Mouse (Mus musculus) limb, embryonic 12.5 days (tissue): ENCODE measurements around the gene Klf15. TPM values are rescaled to one million over a fixed set of nuclear protein-coding genes. Genes with fewer than 3 reads are reported as not detected.

Experiments used
- ATAC-seq: fragments of 200-750 bp; cut with Nextera tagmentation; 2 replicates; pipeline ENCODE4 v1.8.0; 2017; ENCODE audit warnings: low read depth, moderate TSS enrichment; ENCODE audit not compliant: insufficient number of reproducible peaks, insufficient read depth, low FRiP score, low TSS enrichment
- H3K27ac ChIP-seq: fragments of 300-500 bp; sonication (generic); 2 replicates; pipeline ENCODE4 v1.5.1; 2016; ENCODE audit warnings: mild to moderate bottlenecking, moderate library complexity
- H3K27me3 ChIP-seq: fragments of 300-500 bp; sonication (generic); 2 replicates; pipeline ENCODE4 v1.6.1; 2016; ENCODE audit warnings: mild to moderate bottlenecking, moderate library complexity
- H3K36me3 ChIP-seq: fragments of 300-500 bp; sonication (generic); 2 replicates; pipeline ENCODE4 v1.6.1; 2016; ENCODE audit warnings: mild to moderate bottlenecking, moderate library complexity
- H3K4me1 ChIP-seq: fragments of 300-500 bp; sonication (generic); replicated peaks from 2 replicates; pipeline ENCODE4 v1.6.1; 2016
- H3K4me2 ChIP-seq: fragments of 300-500 bp; sonication (generic); 2 replicates; pipeline ENCODE4 v1.6.1; 2016; ENCODE audit warnings: mild to moderate bottlenecking, moderate library complexity
- H3K4me3 ChIP-seq: fragments of 300-500 bp; sonication (generic); replicated peaks from 2 replicates; pipeline ENCODE4 v1.5.1; 2016; ENCODE audit warnings: mild to moderate bottlenecking
- H3K9ac ChIP-seq: fragments of 300-500 bp; sonication (generic); replicated peaks from 2 replicates; pipeline ENCODE4 v1.6.1; 2016; ENCODE audit warnings: mild to moderate bottlenecking, moderate library complexity
- H3K9me3 ChIP-seq: fragments of 300-500 bp; sonication (generic); 2 replicates; pipeline ENCODE4 v1.6.1; 2016; ENCODE audit warnings: mild to moderate bottlenecking, moderate library complexity
- WGBS: fragments of 180-500 bp; shearing (Covaris S2); methylation state at CpG from one replicate; pipeline ENCODE4 v1.1.7; 2016; 5-methylcytosine and 5-hydroxymethylcytosine counted together
- polyA plus RNA-seq: library from polyadenylated mRNA; unstranded; fragments of >200 nt; fragmentation: Nextera tagmentation; extraction: Ambion mirVana; gene quantifications from 2 replicates; pipeline ENCODE4 v1.2.1, GENCODE M21; 2016

The Klf15 gene
- polyA plus RNA-seq = 4.3 and 4.6 TPM in 2 replicates

DNA sequence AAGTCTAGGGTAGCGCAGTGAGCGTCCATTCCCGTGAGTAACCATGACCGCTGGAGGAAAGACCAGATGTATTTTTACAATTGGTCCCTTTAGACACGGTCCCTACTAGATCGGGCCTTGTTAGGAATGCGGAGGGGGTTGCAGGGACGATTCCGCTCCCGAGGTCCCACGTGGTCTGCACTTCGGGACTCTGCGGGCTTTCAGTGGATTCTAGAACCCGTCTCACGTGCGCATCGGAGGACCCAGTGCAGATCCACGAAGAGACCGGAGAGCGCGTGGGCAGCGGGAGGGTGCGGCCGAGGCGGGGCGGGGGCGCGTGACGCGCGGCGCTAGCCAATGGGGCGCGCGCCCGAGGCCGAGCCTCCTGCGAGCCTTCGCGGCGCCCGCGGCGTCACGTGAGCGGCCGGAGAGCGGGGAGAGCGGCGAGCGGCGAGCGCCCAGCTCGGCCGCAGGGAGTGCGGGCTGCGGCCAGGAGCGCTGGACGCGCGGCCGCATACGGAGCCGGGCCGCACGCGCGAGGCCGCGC lies at the start of gene Klf15:
Gene Klf15 (plus strand): TSS at position 396 of the 526 bp plus-strand sequence.
- Histone ChIP-seq H3K27ac (no peak within 1 kb of the TSS), H3K4me2 (peak within 1 kb of the TSS; percentile 100), H3K4me1 (peaks cover 14% of the 10 kb centered on the region), H3K36me3 (no peaks in the 10 kb centered on the region), H3K9ac (peak within 1 kb of the TSS; percentile 51), H3K27me3 (peaks cover 47% of the 10 kb centered on the region), H3K4me3 (peak within 1 kb of the TSS; percentile 53), H3K9me3 (no peaks in the 10 kb centered on the region)
- under 1% methylated on average over 70 of the region's 70 CpGs for WGBS
- peak; percentile 43 for ATAC-seq

GRCm38 (mm10) chr6:90422565-90422964 lies 39.8 kb upstream of the Klf15 start:
- H3K9ac ChIP-seq = peak overlapping the region; percentile 18
- peak; percentile 62; the same call in 1 of the 2 replicates for ATAC-seq
- 5% methylated on average over 14 of the region's 14 CpGs for WGBS
- no peaks in the 10 kb centered on the region for H3K9me3 ChIP-seq
- H3K36me3 ChIP-seq = no peaks in the 10 kb centered on the region
- H3K27me3 ChIP-seq = peaks cover 14% of the 10 kb centered on the region
- peak overlapping the region; percentile 46 for H3K4me2 ChIP-seq
- peaks cover 9% of the 10 kb centered on the region; the same call in 1 of the 2 replicates for H3K4me1 ChIP-seq
- no peak overlapping the region for H3K27ac ChIP-seq
- H3K4me3 ChIP-seq = 0 out of 2 replicates have a peak overlapping the region, but pooled peaks have one; percentile 13

DNA sequence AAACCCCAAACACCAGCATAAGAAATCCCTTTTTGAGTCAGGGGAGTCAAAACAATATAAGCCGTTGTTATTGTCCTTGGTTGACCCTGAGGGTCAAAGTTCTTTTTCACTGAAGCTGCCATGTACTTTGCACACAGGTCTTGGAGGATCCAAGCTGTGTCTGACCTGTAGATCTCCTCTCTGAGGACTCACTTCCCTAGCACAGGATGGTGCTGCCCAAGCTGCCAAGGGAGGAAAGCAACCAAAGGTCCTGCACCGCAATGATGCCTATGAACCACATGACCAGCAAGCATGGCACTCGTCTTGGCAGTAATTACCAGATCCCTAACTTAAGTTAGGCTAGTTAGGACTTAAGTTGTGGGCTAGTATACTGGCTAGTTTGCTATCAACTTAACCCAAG lies 37.0 kb upstream of the Klf15 start:
- 86% methylated on average over 3 of the region's 3 CpGs for WGBS
- Histone ChIP-seq H3K9ac (no peak overlapping the region), H3K27ac (no peak overlapping the region), H3K4me2 (no peak overlapping the region), H3K4me3 (no peak overlapping the region), H3K4me1 (peaks cover 16% of the 10 kb centered on the region), H3K36me3 (no peaks in the 10 kb centered on the region), H3K9me3 (no peaks in the 10 kb centered on the region), H3K27me3 (peaks cover 19% of the 10 kb centered on the region)
- no peak for ATAC-seq

DNA sequence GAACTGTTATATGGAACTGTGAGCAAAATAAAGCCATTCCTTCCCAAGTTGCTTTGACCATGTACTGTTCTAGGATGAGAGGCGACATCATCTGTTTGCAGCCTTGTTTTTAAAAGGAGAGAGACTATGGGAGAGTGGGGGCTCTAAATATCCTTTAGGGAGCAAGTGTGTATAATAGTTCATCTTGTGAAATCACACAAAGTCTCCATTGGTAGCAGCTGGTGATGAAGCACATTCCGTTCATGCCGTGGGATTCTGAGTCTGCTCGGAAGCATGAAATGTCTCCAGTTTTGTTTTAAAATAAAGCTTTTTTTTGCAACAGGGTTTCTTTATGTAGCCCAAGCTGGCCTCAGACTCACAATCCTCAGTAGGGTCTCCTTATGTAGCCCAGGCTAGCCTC lies 36.4 kb upstream of the Klf15 start:
- ATAC-seq = no peak
- peaks cover 16% of the 10 kb centered on the region for H3K4me1 ChIP-seq
- H3K27ac ChIP-seq = no peak overlapping the region
- no peak overlapping the region for H3K4me3 ChIP-seq
- peaks cover 19% of the 10 kb centered on the region for H3K27me3 ChIP-seq
- H3K4me2 ChIP-seq = no peak overlapping the region
- no peak overlapping the region for H3K9ac ChIP-seq
- no peaks in the 10 kb centered on the region for H3K9me3 ChIP-seq
- 84% methylated on average over 4 of the region's 4 CpGs for WGBS
- no peaks in the 10 kb centered on the region for H3K36me3 ChIP-seq

- no peaks in the 10 kb centered on the region for H3K36me3 ChIP-seq
- peak within 1 kb of the TSS; percentile 91 for H3K4me2 ChIP-seq
- ATAC-seq = peak; percentile 73; the same call in 1 of the 2 replicates
- H3K9ac ChIP-seq = peak within 1 kb of the TSS; percentile 58
- peaks cover 19% of the 10 kb centered on the region for H3K27me3 ChIP-seq
- H3K4me3 ChIP-seq = peak within 1 kb of the TSS; percentile 43
- H3K4me1 ChIP-seq = peaks cover 12% of the 10 kb centered on the region
- H3K27ac ChIP-seq = no peak within 1 kb of the TSS
- no peaks in the 10 kb centered on the region for H3K9me3 ChIP-seq
- under 1% methylated on average over 31 of the region's 31 CpGs for WGBS
Measured at GRCm38 (mm10) chr6:90428380-90428974, 33.9 kb upstream of the Klf15 start, which contains the start of gene Cfap100. Gene Cfap100, minus strand, starts transcription at chr6:90428797.

DNA sequence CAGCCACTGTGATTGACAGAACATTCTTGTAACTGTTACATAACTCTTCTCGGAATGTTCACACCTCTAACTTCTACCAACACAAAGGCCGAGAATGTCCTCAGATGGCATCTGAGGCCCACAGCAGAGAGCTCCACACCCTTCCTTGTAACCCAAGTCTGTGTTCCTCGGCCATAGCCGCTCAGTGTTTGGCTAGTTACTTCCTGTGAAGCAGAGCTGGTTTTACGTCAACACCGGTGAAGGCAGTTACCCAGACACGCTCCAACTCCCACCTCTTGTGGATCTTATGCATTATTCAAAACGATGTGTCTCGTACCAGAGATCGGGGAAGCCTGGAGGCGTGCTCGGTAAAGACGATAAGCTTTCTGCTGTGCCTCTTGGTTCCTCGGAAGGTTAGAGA lies 32.5 kb upstream of the Klf15 start:
- no peaks in the 10 kb centered on the region for H3K9me3 ChIP-seq

GRCm38 (mm10) chr6:90431487-90431886 lies 30.9 kb upstream of the Klf15 start:
- Histone ChIP-seq H3K4me1 (peaks cover 12% of the 10 kb centered on the region), H3K4me2 (no peak overlapping the region), H3K27ac (no peak overlapping the region), H3K9ac (no peak overlapping the region), H3K9me3 (no peaks in the 10 kb centered on the region), H3K36me3 (no peaks in the 10 kb centered on the region), H3K27me3 (peaks cover 18% of the 10 kb centered on the region), H3K4me3 (no peak overlapping the region)
- ATAC-seq = no peak
- WGBS = 85% methylated on average over 2 of the region's 2 CpGs

More for the DNA sequence above, 32.5 kb upstream of the Klf15 start:
- no peak overlapping the region for H3K4me3 ChIP-seq
- H3K27me3 ChIP-seq = peaks cover 19% of the 10 kb centered on the region
- H3K4me1 ChIP-seq = peaks cover 12% of the 10 kb centered on the region
- H3K36me3 ChIP-seq = no peaks in the 10 kb centered on the region
- no peak overlapping the region for H3K27ac ChIP-seq
- WGBS = 84% methylated on average over 14 of the region's 14 CpGs
- no peak for ATAC-seq
- no peak overlapping the region for H3K4me2 ChIP-seq
- H3K9ac ChIP-seq = no peak overlapping the region

- Histone ChIP-seq H3K4me1 (no peaks in the 10 kb centered on the region), H3K4me3 (no peak overlapping the region), H3K4me2 (no peak overlapping the region), H3K27me3 (peaks cover 4% of the 10 kb centered on the region; the same call in 1 of the 2 replicates), H3K9ac (no peak overlapping the region), H3K27ac (no peak overlapping the region), H3K36me3 (no peaks in the 10 kb centered on the region), H3K9me3 (no peaks in the 10 kb centered on the region)
- WGBS = 66% methylated on average over 3 of the region's 3 CpGs
- ATAC-seq = no peak
Measured at GRCm38 (mm10) chr6:90434687-90435086, 27.7 kb upstream of the Klf15 start.

DNA sequence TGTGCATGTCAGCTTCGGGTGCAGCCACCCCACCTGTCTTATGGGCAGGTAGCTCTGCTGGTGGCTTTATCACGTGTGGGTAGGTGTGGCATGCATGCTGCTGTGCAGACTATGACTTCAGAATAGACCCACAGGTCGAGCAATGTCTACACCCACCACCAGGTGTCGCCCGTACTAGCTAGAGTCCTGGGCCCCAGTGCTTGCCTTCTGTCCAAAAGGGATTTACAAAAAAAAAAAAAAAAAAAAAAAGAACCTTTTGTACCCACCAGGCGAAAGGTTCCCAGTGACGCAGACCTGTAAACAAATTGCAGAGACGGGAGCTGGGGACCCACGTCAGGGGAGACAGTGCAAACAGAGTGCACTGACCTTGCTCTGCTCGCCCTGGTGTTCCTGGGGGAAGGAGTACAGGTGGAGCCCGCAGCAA lies 27.2 kb upstream of the Klf15 start:
- WGBS = 16% methylated on average over 11 of the region's 11 CpGs

DNA sequence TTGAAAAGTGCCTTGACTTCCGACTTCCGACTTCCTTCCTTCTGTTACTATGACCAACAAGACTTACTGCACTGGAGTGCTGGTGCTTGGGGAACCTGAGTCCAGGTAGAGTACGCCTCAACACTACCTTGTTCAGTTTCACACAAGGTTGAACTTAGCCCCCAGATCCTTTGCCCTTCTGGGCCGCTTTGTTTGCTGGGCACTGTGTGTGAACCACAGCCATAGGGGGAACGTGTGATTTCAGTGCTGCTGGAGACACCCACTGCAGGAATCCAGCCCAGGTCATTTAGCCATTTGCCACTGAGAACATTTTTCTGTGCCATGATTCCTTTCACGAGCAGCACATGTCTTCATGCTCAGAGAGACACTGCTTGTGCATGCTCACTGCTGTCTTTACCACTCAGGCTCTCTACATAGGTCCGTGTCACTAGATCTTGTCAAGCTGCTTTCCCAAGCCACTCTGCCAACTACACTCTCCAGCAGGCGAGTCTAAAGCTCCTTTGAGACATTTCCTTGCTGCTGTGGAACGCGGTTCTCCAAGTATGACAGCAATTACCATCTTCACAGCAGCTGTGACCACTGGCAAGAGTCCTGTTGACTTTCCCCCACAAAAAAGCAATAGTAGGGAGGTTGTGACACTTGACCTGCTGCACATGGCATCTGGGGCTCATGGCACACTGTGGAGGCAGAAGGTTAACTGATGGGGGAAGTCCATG lies 26.0 kb upstream of the Klf15 start:
- no peak for ATAC-seq
- H3K27ac ChIP-seq = no peak overlapping the region
- WGBS = 82% methylated on average over 10 of the region's 10 CpGs
- H3K9me3 ChIP-seq = no peaks in the 10 kb centered on the region
- H3K4me2 ChIP-seq = no peak overlapping the region
- no peak overlapping the region for H3K9ac ChIP-seq
- H3K36me3 ChIP-seq = no peaks in the 10 kb centered on the region
- H3K4me3 ChIP-seq = no peak overlapping the region
- no peaks in the 10 kb centered on the region for H3K4me1 ChIP-seq
- peaks cover 4% of the 10 kb centered on the region; the same call in 1 of the 2 replicates for H3K27me3 ChIP-seq

More for the DNA sequence above, 27.2 kb upstream of the Klf15 start:
- Histone ChIP-seq H3K9ac (no peak overlapping the region), H3K4me3 (no peak overlapping the region), H3K4me2 (no peak overlapping the region), H3K4me1 (no peaks in the 10 kb centered on the region), H3K36me3 (no peaks in the 10 kb centered on the region), H3K27me3 (peaks cover 4% of the 10 kb centered on the region; the same call in 1 of the 2 replicates), H3K27ac (no peak overlapping the region), H3K9me3 (no peaks in the 10 kb centered on the region)
- ATAC-seq = peak; percentile 68; the same call in 1 of the 2 replicates

- Histone ChIP-seq H3K4me1 (no peaks in the 10 kb centered on the region), H3K27ac (no peak overlapping the region), H3K9ac (no peak overlapping the region), H3K4me2 (no peak overlapping the region), H3K9me3 (no peaks in the 10 kb centered on the region), H3K4me3 (no peak overlapping the region), H3K27me3 (peaks cover 4% of the 10 kb centered on the region; the same call in 1 of the 2 replicates), H3K36me3 (no peaks in the 10 kb centered on the region)
- ATAC-seq = no peak
- 90% methylated on average over 3 of the region's 3 CpGs for WGBS
Measured at GRCm38 (mm10) chr6:90437041-90437440, 25.3 kb upstream of the Klf15 start.
